Mouse (Mus musculus) intestine, embryonic 15.5 days (tissue): ENCODE data around the gene Naa38. TPM values are rescaled to one million over a fixed set of nuclear protein-coding genes. Genes with fewer than 3 reads are reported as not detected.

Experiments used
- ATAC-seq: fragments of 200-750 bp; cut with Nextera tagmentation; 2 replicates; pipeline ENCODE4 v1.8.0; 2017; ENCODE audit warnings: moderate TSS enrichment, moderate library complexity
- H3K27ac ChIP-seq: fragments of 300-500 bp; sonication (generic); 2 replicates; pipeline ENCODE4 v1.5.1; 2015; ENCODE audit warnings: mild to moderate bottlenecking, inconsistent platforms
- H3K27me3 ChIP-seq: fragments of 300-500 bp; sonication (generic); replicated peaks from 2 replicates; pipeline ENCODE4 v1.6.1; 2015; ENCODE audit warnings: inconsistent platforms
- H3K36me3 ChIP-seq: fragments of 300-500 bp; sonication (generic); 2 replicates; pipeline ENCODE4 v1.6.1; 2015; ENCODE audit warnings: inconsistent platforms
- H3K4me1 ChIP-seq: fragments of 300-500 bp; sonication (generic); replicated peaks from 2 replicates; pipeline ENCODE4 v1.6.1; 2015; ENCODE audit warnings: inconsistent platforms
- H3K4me2 ChIP-seq: fragments of 300-500 bp; sonication (generic); replicated peaks from 2 replicates; pipeline ENCODE4 v1.6.1; 2015; ENCODE audit warnings: mild to moderate bottlenecking, inconsistent platforms
- H3K4me3 ChIP-seq: fragments of 300-500 bp; sonication (generic); replicated peaks from 2 replicates; pipeline ENCODE4 v1.5.1; 2015; ENCODE audit warnings: inconsistent platforms
- H3K9ac ChIP-seq: fragments of 300-500 bp; sonication (generic); 2 replicates; pipeline ENCODE4 v1.6.1; 2015; ENCODE audit warnings: inconsistent platforms
- H3K9me3 ChIP-seq: fragments of 300-500 bp; sonication (generic); 2 replicates; pipeline ENCODE4 v1.6.1; 2016; ENCODE audit warnings: inconsistent platforms
- WGBS: fragments of 180-500 bp; shearing (Covaris S2); methylation state at CpG from one replicate; pipeline ENCODE4 v1.1.7; 2015; 5-methylcytosine and 5-hydroxymethylcytosine counted together
- polyA plus RNA-seq: library from polyadenylated mRNA; unstranded; fragments of >200 nt; fragmentation: Nextera tagmentation; extraction: Ambion mirVana; gene quantifications from 2 replicates; pipeline ENCODE4 v1.2.1, GENCODE M21; 2015

Naa38 gene
- polyA plus RNA-seq, 1 experiment from 2014 or later = 154 TPM

DNA sequence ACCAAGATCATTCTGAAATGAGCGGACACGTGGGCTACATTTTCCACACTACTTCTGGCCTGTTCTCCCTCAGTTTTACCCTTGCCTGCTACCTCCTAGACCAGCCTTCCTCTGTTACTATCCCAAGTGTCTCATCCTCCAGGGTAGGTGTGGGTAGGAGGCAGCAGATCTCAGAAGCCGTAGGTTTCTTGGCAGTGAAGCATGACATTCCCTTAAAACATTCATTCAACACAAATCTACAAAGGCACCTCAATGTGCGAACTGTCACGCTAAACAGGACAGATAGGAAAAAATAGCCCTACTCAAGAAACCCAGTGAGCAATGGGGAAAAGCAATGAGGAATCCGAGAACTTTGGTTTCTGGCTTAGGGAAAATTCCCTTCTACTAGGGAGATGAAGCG lies 17.3 kb downstream of the Naa38 start:
- no peaks in the 10 kb centered on the region for H3K27me3 ChIP-seq
- peak overlapping the region; percentile 74; the same call in 1 of the 2 replicates for H3K4me3 ChIP-seq
- H3K4me1 ChIP-seq = peaks cover 52% of the 10 kb centered on the region
- ATAC-seq = no peak
- peak overlapping the region; percentile 92 for H3K4me2 ChIP-seq
- H3K36me3 ChIP-seq = peaks cover 5% of the 10 kb centered on the region; the same call in 1 of the 2 replicates
- H3K9ac ChIP-seq = 0 out of 2 replicates have a peak overlapping the region, but pooled peaks have one; percentile 20
- H3K9me3 ChIP-seq = no peaks in the 10 kb centered on the region
- WGBS = 56% methylated on average over 7 of the region's 7 CpGs
- H3K27ac ChIP-seq = peak overlapping the region; percentile 99; the same call in 1 of the 2 replicates

DNA sequence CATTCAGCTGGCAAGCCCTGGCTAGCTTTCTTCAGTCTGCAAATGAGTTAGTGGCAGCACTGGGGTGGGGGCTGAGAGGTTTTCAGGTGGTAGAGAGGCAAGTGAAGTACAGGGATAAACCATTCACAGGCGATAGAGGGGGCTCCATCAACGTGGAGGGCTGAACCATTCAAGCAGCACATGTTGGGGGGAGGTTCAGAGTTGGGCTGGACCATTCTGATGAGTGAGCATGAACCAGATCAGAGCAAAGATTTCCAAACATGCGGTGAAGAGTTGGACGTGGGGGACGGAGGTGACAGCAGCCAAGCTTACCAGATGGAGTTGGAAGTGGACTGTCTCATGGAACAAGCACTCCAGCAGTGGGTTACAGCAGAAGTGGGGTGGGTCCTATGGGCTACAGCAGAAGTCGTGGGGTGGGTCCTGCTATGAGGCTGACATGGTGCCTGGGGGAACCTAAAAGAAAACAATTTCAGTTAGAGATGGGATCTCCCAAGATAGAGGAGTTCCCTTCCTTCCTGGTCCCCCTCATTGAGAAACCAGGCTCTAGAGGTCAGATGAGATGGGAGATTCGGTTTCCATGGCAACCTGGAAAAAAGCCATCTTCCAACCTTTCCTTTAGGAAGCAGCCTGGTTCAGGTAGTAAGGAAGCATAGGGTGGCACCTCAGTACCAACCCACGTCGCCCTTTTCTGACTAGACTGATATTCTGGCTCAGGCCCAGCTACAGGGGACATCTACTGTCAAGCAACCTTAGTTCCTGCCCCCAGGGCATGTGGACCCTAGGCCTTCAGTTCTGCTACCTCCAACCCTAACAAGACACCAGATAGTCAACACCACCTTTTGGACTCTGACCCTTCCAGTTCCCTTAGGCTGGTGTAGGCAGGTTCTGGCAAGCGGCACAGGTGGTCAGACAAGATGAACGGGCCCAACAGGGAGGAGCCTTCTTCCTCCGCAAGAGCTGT lies 18.2 kb downstream of the Naa38 start, which contains the start of gene Kdm6b:
Gene Kdm6b, minus strand, starts transcription at position 455 of the 961 bp plus-strand sequence.
- Histone ChIP-seq H3K9ac (peak within 1 kb of the TSS; percentile 74), H3K36me3 (no peaks in the 10 kb centered on the region), H3K4me2 (peak within 1 kb of the TSS; percentile 92), H3K4me3 (peak within 1 kb of the TSS; percentile 58), H3K27me3 (no peaks in the 10 kb centered on the region), H3K4me1 (peaks cover 49% of the 10 kb centered on the region), H3K27ac (peak within 1 kb of the TSS; percentile 99), H3K9me3 (no peaks in the 10 kb centered on the region)
- whole genome bisulfite sequencing = 33% methylated on average over 12 of the region's 12 CpGs
- no peak for ATAC-seq

DNA sequence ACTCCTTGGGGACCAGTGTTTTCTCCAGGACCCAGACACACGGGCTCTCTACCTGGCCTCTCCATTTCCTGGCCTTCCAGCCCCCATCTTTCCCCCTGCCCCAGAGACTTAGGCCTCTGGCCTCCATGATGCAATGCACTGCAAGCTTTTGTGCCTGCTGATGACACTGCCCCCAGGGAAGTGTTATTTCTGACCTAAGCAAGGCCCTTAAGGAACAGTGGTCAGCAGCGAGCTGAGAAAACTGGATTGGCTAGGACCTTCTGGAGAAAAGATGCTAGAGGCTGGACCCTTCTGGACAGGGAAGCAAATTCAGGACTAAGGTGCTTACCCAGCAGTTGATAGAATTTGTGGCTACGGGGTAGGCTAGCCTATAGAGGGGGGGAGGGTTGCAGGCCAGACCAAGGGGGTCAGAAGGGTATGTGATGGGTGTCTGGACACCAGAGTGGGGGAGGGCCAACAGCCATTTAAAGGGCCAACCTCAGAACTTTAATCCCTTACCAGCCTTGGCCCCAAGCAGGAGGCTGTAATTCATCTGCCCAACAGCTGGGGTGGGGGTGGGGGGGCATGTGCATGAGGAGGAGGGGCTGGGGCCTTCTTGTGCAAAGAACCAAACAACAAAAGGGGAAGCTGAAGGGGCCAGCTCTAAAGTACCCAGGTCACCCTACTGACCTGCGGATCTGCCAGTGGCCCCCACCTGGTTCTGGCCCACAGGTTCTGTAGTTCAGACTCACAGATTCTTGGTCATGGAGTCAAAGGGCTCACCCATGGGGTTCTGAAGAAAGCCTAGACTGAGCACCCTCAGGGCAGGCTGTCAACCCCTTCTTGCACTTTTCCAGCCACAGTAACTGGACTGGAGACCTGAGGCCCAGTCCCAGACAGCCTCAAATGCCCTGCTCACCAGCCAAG lies 19.4 kb downstream of the Naa38 start:
- peaks cover 55% of the 10 kb centered on the region for H3K4me1 ChIP-seq
- peak overlapping the region; percentile 58 for H3K4me3 ChIP-seq
- no peak for ATAC-seq
- WGBS = 16% methylated on average over 4 of the region's 4 CpGs
- H3K36me3 ChIP-seq = no peaks in the 10 kb centered on the region
- peak overlapping the region; percentile 92 for H3K4me2 ChIP-seq
- H3K9ac ChIP-seq = peak overlapping the region; percentile 74
- H3K27me3 ChIP-seq = no peaks in the 10 kb centered on the region
- peak overlapping the region; percentile 99 for H3K27ac ChIP-seq
- H3K9me3 ChIP-seq = no peaks in the 10 kb centered on the region

DNA sequence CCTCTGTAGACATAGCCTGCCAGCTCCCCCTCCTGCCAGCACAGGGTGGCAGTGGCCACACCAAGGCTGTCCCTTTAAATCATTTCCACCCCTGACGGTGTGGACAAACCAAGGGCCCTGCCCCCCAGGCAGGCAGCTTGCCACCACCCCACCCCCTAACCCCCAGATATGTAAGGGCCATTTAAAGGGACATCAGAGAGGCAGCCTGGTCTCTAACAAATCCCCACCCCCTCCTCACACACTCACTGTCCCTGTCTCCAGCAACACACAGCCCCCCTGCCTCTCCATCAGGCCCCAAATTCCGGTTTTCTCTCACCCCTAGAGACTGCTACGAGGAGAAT lies 20.0 kb downstream of the Naa38 start:
- no peaks in the 10 kb centered on the region for H3K9me3 ChIP-seq
- 1% methylated on average over 3 of the region's 3 CpGs for WGBS
- peak overlapping the region; percentile 74 for H3K9ac ChIP-seq
- H3K4me1 ChIP-seq = peaks cover 60% of the 10 kb centered on the region
- no peaks in the 10 kb centered on the region for H3K36me3 ChIP-seq
- H3K27ac ChIP-seq = peak overlapping the region; percentile 99
- H3K27me3 ChIP-seq = no peaks in the 10 kb centered on the region
- ATAC-seq = no peak
- H3K4me2 ChIP-seq = peak overlapping the region; percentile 92
- peak overlapping the region; percentile 58 for H3K4me3 ChIP-seq

DNA sequence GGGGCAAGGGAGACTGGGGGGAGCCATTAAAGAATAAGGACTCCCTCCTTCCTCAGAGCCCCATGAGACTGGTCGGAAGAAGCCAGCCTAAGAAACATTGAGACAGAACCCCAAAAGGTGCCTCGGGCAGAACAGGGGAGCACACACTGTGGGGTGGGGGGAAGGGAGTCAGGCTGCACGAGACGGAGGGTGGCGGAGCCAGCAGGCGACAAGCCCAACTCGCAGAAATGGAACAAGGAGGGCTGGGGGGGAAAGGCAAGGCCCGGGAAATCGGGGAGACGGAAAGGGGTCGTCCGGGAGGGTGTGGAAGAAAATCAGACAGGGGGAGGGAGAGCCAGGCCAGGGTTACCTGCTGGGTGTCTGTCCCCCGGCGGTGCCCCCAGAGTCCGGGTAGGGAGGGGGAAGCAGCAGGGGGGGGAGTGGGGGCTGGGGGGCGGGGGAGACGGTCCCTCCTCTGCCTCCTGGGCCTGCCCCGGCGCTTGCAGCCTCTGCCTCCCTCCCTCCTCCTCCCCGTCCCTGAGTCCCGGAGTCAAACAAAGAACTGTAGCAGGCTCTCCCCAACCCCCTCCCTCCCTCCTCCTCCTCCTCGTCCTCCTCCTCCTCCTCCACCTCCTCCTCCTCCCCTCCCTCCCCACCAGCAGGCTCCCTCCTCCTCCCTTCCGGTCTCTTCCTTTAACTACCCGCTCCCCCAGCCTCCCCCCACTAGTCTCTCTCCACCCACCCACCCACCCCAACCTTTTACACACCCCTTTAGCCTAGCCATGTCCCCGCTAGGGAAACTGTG lies 20.6 kb downstream of the Naa38 start:
- Histone ChIP-seq H3K27me3 (peaks cover under 1% of the 10 kb centered on the region; the same call in 1 of the 2 replicates), H3K36me3 (no peaks in the 10 kb centered on the region), H3K4me1 (peaks cover 66% of the 10 kb centered on the region), H3K9ac (peak overlapping the region; percentile 74), H3K4me3 (peak overlapping the region; percentile 58), H3K27ac (peak overlapping the region; percentile 99), H3K9me3 (no peaks in the 10 kb centered on the region), H3K4me2 (peak overlapping the region; percentile 97)
- no peak for ATAC-seq
- WGBS = 1% methylated on average over 18 of the region's 25 CpGs

DNA sequence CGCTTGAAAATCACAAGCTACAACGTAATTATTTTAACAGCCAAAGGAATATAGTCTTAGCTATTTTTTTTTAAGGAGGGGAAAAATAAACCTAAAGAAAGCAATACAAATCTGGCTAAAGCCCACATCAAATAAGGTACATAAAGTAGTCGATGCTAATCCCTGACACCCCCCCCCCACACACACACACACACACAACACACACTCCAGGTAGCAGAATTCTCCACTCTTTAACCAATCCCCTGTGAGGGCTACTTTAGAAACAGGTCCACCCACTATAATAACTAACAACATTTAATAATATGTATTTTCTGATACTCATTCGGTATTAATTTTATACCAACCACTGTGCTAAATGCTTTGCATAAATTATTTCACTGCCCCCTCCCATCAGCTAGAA lies 21.2 kb downstream of the Naa38 start:
- peak overlapping the region; percentile 98 for H3K27ac ChIP-seq
- no peaks in the 10 kb centered on the region for H3K9me3 ChIP-seq
- peak overlapping the region; percentile 97 for H3K4me2 ChIP-seq
- H3K27me3 ChIP-seq = peaks cover 7% of the 10 kb centered on the region; the same call in 1 of the 2 replicates
- WGBS = under 1% methylated on average over 4 of the region's 4 CpGs
- no peaks in the 10 kb centered on the region for H3K36me3 ChIP-seq
- H3K4me1 ChIP-seq = peaks cover 70% of the 10 kb centered on the region
- peak overlapping the region; percentile 58 for H3K4me3 ChIP-seq
- ATAC-seq = no peak
- no peak overlapping the region; the same call in 1 of the 2 replicates for H3K9ac ChIP-seq

DNA sequence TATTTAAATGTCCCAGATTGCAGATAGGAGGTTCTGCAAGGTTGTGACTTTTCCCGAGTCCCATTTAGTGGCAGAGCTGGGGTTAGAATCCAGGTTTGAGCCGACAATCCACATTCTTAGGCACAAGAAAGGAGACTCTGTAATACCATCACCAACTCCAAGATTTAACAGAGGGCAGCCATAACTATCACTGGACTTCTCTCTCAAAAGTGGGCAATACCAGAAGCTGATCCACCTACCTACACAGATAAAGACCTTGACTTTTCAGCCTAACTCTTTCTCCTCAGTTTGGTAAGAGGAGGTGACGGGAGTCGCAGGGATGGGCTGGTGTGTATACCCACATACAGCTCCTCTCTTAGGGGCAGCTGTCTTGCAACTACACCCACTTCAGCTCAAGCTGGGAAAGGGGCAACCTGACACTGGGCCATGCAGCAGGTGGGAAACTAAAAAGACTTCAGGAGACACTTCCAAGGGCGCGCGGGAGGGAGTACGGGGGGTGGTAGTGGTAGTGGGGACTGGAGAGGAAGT lies 21.7 kb downstream of the Naa38 start:
- peak overlapping the region; percentile 97 for H3K4me2 ChIP-seq
- no peaks in the 10 kb centered on the region for H3K9me3 ChIP-seq
- peaks cover 9% of the 10 kb centered on the region; the same call in 1 of the 2 replicates for H3K27me3 ChIP-seq
- H3K4me1 ChIP-seq = peaks cover 66% of the 10 kb centered on the region
- H3K9ac ChIP-seq = peak overlapping the region; percentile 41
- H3K27ac ChIP-seq = peak overlapping the region; percentile 98
- 3% methylated on average over 8 of the region's 8 CpGs for WGBS
- peak overlapping the region; percentile 53 for H3K4me3 ChIP-seq
- no peak; the same call in 1 of the 2 replicates for ATAC-seq
- H3K36me3 ChIP-seq = no peaks in the 10 kb centered on the region

DNA sequence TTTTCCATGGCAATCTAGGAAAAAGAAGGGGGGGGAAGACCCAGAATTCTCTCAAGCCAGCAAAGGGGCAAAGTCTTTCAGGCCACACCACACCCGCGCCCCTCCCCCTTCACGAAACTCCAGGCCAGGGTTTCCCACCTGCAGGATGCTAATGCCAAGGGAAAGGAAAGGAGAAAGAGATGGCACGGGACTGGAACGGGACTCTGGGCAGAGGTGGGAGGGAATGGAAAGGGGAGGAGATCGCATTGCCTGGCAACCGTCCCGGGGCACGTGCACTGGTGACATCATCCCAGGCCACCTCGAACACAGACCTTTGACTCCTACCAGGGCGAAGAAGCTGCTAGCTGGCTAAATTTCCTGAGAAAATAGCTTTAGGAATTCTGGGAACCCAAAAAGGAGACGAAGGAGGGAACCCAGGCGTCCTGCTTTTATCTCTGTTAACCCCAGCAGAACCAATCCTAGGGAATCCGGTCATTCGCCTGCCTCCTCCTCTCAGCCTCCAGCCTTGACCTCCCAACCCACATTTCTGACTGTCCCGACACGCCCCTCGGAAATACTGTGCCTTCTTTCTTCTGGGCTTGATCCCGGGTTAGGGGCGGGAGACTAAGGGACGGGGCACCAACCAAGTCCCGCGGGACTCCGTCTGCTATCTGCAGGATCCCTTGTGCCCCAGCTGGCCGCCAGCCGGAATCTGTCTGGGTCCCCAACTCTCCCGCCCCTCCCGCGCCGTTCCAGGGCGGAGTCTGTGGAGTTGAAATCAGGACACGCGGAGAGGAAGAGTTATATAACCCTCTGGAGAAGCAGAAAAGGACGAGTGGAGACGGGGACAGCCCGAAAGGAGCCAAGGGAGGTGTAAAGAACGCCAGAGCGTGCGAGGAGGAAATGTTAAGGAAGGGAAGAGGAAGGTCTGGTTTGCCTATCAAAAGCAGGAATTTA lies 22.4 kb downstream of the Naa38 start:
- Histone ChIP-seq H3K27me3 (peaks cover 14% of the 10 kb centered on the region; the same call in 1 of the 2 replicates), H3K4me2 (peak overlapping the region; percentile 97), H3K9me3 (no peaks in the 10 kb centered on the region), H3K9ac (peak overlapping the region; percentile 59), H3K4me1 (peaks cover 59% of the 10 kb centered on the region), H3K4me3 (peak overlapping the region; percentile 53), H3K36me3 (no peaks in the 10 kb centered on the region), H3K27ac (peak overlapping the region; percentile 98)
- WGBS = under 1% methylated on average over 39 of the region's 39 CpGs
- ATAC-seq = peak; percentile 66

DNA sequence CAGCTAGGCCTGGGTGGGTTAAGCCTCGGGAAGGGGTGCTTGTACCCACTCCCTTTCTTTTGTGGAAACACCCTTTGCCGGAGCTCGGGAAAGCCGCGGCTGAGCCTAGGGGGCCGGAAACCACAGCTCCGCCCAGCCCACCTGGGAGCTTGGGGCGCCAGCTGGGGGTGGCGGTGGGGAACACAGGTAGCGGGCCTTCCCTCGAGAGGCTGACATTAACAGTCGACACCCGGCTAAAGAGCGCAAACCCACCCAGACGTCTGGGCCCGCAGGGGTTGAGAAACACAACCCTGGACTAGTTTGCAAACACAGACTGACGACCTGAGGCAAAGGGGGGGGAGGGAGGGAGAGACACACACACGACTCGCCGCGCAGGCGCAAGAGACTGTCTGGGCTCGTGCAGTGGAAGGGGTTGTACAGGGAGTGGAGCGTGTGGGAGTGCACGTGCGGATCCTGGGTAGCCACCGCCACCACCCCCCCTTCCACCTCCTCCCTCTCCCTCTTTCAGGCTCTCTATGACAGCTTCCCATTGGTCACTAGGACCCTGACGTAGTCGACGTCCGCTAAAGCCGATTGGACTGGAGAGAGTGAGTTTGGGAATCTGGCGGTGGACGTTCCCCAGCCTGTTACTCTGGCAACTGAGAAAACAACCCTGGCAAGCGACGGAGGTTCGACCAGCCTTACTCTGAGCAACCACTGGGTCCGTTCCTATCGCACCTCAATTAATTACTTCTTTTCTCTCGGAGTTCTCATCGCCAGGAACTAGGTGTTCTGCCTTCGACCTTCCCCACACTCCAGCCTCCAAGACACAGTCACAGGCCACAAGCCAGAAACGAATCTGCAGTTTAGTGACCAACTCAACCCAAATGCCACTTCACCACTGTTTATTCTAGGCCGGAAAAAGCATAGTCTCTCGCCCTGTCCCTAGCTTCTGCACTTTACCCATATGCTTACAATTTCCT lies 23.5 kb downstream of the Naa38 start:
- peak overlapping the region; percentile 53 for H3K4me3 ChIP-seq
- peaks cover 48% of the 10 kb centered on the region for H3K4me1 ChIP-seq
- peak; percentile 84 for ATAC-seq
- no peaks in the 10 kb centered on the region for H3K36me3 ChIP-seq
- peaks cover 14% of the 10 kb centered on the region; the same call in 1 of the 2 replicates for H3K27me3 ChIP-seq
- H3K27ac ChIP-seq = peak overlapping the region; percentile 98
- H3K4me2 ChIP-seq = peak overlapping the region; percentile 97
- H3K9me3 ChIP-seq = no peaks in the 10 kb centered on the region
- WGBS = under 1% methylated on average over 45 of the region's 45 CpGs
- peak overlapping the region; percentile 59 for H3K9ac ChIP-seq
